Mouse (Mus musculus) kidney, embryonic 14.5 days (tissue): Measurements from ENCODE around the gene Kpna7. TPM values are rescaled to one million over a fixed set of nuclear protein-coding genes. Genes with fewer than 3 reads are reported as not detected.
A peak's percentile ranks its signal among the peaks of the same experiment; 100 is the strongest.
"Not testable (repeated sequence)": the region's sequence is repeated elsewhere in the genome, so short reads cannot be mapped to it uniquely, and the experiment has no call there.

Experiments used
- ATAC-seq: fragments of 200-750 bp; cut with Nextera tagmentation; 2 replicates; pipeline ENCODE4 v1.8.0; 2017; ENCODE audit warnings: moderate number of reproducible peaks, mild to moderate bottlenecking, moderate TSS enrichment, moderate library complexity; ENCODE audit not compliant: low FRiP score, low TSS enrichment
- H3K27ac ChIP-seq: fragments of 300-500 bp; sonication (generic); 2 replicates; pipeline ENCODE4 v1.5.1; 2014; ENCODE audit warnings: low read depth, mild to moderate bottlenecking, low read length, moderate library complexity, mixed read lengths
- H3K27me3 ChIP-seq: fragments of 300-500 bp; sonication (generic); 2 replicates; pipeline ENCODE4 v1.6.1; 2014; ENCODE audit warnings: mild to moderate bottlenecking, low read length; ENCODE audit not compliant: control insufficient read depth, insufficient read depth
- H3K36me3 ChIP-seq: fragments of 300-500 bp; sonication (generic); 2 replicates; pipeline ENCODE4 v1.6.1; 2014; ENCODE audit warnings: low read length, mixed read lengths; ENCODE audit not compliant: control insufficient read depth, insufficient read depth
- H3K4me1 ChIP-seq: fragments of 300-500 bp; sonication (generic); 2 replicates; pipeline ENCODE4 v1.6.1; 2014; ENCODE audit warnings: low read length, mixed read lengths; ENCODE audit not compliant: control insufficient read depth, insufficient read depth
- H3K4me2 ChIP-seq: fragments of 300-500 bp; sonication (generic); replicated peaks from 2 replicates; pipeline ENCODE4 v1.6.1; 2014; ENCODE audit warnings: low read depth, mild to moderate bottlenecking, low read length
- H3K4me3 ChIP-seq: fragments of 300-500 bp; sonication (generic); 2 replicates; pipeline ENCODE4 v1.5.1; 2014; ENCODE audit warnings: mild to moderate bottlenecking, low read length
- H3K9ac ChIP-seq: fragments of 300-500 bp; sonication (generic); 2 replicates; pipeline ENCODE4 v1.6.1; 2014; ENCODE audit warnings: low read depth, mild to moderate bottlenecking, low read length, moderate library complexity
- H3K9me3 ChIP-seq: fragments of 300-500 bp; sonication (generic); 2 replicates; pipeline ENCODE4 v1.6.1; 2016; ENCODE audit warnings: low read length; ENCODE audit not compliant: control insufficient read depth
- WGBS: fragments of 180-500 bp; shearing (Covaris S2); extraction: QIAGEN DNeasy Blood & Tissue Kit; methylation state at CpG from one replicate; pipeline ENCODE4 v1.1.7; 2014; 5-methylcytosine and 5-hydroxymethylcytosine counted together
- polyA plus RNA-seq: library from polyadenylated mRNA; unstranded; fragments of >200 nt; fragmentation: Nextera tagmentation; extraction: Ambion mirVana; gene quantifications from 2 replicates; pipeline ENCODE4 v1.2.1, GENCODE M21; 2014

Kpna7 gene
- polyA plus RNA-seq, 1 experiment from 2014 or later: not detected

DNA sequence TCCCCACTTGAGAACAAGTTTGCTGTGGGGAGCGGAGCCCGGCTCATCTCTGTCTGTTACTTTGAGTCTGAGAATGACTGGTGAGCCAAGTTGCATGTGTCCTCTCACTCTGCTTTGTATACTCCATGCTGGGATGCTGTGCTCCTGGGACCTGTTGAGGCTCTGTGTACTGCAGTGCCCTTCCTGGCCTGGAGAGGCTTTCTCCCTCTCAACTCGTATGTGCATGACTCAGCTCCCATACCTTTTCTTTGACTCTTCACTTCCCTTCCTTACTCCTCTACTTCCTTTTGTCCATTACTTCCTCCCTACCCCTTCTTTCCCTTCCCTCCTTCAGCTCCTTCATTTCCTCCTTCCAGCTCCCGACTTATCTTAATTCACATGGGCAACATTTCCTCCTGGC, 12.4 kb upstream of the Kpna7 start:
- no peaks in the 10 kb centered on the region for H3K27me3 ChIP-seq
- H3K36me3 ChIP-seq: peaks cover 89% of the 10 kb centered on the region
- no peak overlapping the region for H3K27ac ChIP-seq
- H3K4me3 ChIP-seq: no peak overlapping the region
- ATAC-seq: no peak
- H3K4me2 ChIP-seq: no peak overlapping the region
- no peaks in the 10 kb centered on the region for H3K9me3 ChIP-seq
- no peaks in the 10 kb centered on the region for H3K4me1 ChIP-seq
- 91% methylated on average over 4 of the region's 4 CpGs for WGBS
- H3K9ac ChIP-seq: no peak overlapping the region

- H3K27ac ChIP-seq: no peak overlapping the region
- no peak for ATAC-seq
- H3K9ac ChIP-seq: no peak overlapping the region
- WGBS: 94% methylated on average over 3 of the region's 3 CpGs
- peaks cover 2% of the 10 kb centered on the region for H3K4me1 ChIP-seq
- H3K36me3 ChIP-seq: peaks cover 35% of the 10 kb centered on the region
- H3K4me2 ChIP-seq: no peak overlapping the region
- H3K4me3 ChIP-seq: no peak overlapping the region
- H3K9me3 ChIP-seq: no peaks in the 10 kb centered on the region
- H3K27me3 ChIP-seq: no peaks in the 10 kb centered on the region
Observed at GRCm38 (mm10) chr5:145089878-145090277, 6.0 kb upstream of the Kpna7 start.

GRCm38 (mm10) chr5:145088186-145088585, 4.4 kb upstream of the Kpna7 start:
- Histone ChIP-seq H3K27me3 (no peaks in the 10 kb centered on the region), H3K4me1 (peaks cover 9% of the 10 kb centered on the region), H3K27ac (no peak overlapping the region), H3K9ac (no peak overlapping the region), H3K36me3 (peaks cover 23% of the 10 kb centered on the region), H3K4me3 (no peak overlapping the region), H3K4me2 (no peak overlapping the region), H3K9me3 (no peaks in the 10 kb centered on the region)
- WGBS: 97% methylated on average over 2 of the region's 2 CpGs
- ATAC-seq: no peak

- H3K9ac ChIP-seq: peak overlapping the region; percentile 82; the same call in 1 of the 2 replicates
- H3K4me2 ChIP-seq: peak overlapping the region; percentile 82
- H3K9me3 ChIP-seq: no peaks in the 10 kb centered on the region
- ATAC-seq: no peak
- no peaks in the 10 kb centered on the region for H3K27me3 ChIP-seq
- WGBS: 46% methylated on average over 2 of the region's 2 CpGs
- no peak overlapping the region for H3K27ac ChIP-seq
- peaks cover 2% of the 10 kb centered on the region; the same call in 1 of the 2 replicates for H3K36me3 ChIP-seq
- H3K4me3 ChIP-seq: peak overlapping the region; percentile 76
- H3K4me1 ChIP-seq: peaks cover 9% of the 10 kb centered on the region
Observed at GRCm38 (mm10) chr5:145084822-145085221, 992 bp upstream of the Kpna7 start.

DNA sequence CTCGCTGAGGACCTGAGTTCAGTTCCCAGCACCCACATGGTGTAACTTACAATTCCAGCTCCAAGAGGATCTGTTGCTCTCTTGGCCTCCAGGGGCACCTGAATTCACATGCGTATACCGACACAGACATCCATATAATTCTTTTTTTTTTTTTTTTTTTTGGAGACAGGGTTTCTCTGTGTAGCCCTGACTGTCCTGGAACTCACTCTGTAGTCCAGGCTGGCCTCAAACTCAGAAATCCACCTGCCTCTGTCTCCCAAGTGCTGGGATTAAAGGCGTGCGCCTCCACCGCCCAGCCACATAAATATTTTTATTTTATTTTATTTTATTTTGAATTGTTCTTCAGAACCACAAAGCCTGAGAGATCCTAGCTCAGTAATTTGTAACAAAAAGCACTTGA, 629 bp downstream of the Kpna7 start:
- not testable (repeated sequence) for H3K4me1 ChIP-seq, H3K27me3 ChIP-seq, H3K36me3 ChIP-seq, ATAC-seq, H3K9me3 ChIP-seq
- Histone ChIP-seq H3K4me2 (peak overlapping the region; percentile 82), H3K27ac (peak overlapping the region; percentile 73; the same call in 1 of the 2 replicates), H3K4me3 (peak overlapping the region; percentile 76), H3K9ac (peak overlapping the region; percentile 82)
- 51% methylated on average over 6 of the region's 6 CpGs for WGBS

GRCm38 (mm10) chr5:145081866-145082613, 1.8 kb downstream of the Kpna7 start:
- 90% methylated on average over 10 of the region's 10 CpGs for WGBS
- H3K36me3 ChIP-seq: no peaks in the 10 kb centered on the region
- H3K9me3 ChIP-seq: no peaks in the 10 kb centered on the region
- peaks cover 9% of the 10 kb centered on the region for H3K4me1 ChIP-seq
- no peak overlapping the region for H3K9ac ChIP-seq
- H3K4me2 ChIP-seq: no peak overlapping the region
- H3K27ac ChIP-seq: no peak overlapping the region
- no peak for ATAC-seq
- no peaks in the 10 kb centered on the region for H3K27me3 ChIP-seq
- no peak overlapping the region for H3K4me3 ChIP-seq

- Histone ChIP-seq H3K9me3 (no peaks in the 10 kb centered on the region), H3K4me3 (no peak overlapping the region), H3K9ac (no peak overlapping the region), H3K4me2 (no peak overlapping the region), H3K4me1 (no peaks in the 10 kb centered on the region), H3K27me3 (no peaks in the 10 kb centered on the region), H3K27ac (no peak overlapping the region), H3K36me3 (no peaks in the 10 kb centered on the region)
- ATAC-seq: no peak
- 59% methylated on average over 3 of the region's 3 CpGs for WGBS
Observed at GRCm38 (mm10) chr5:145075081-145075480, 8.7 kb downstream of the Kpna7 start.

- no peaks in the 10 kb centered on the region for H3K27me3 ChIP-seq
- 56% methylated on average over 6 of the region's 6 CpGs for WGBS
- H3K27ac ChIP-seq: no peak overlapping the region
- no peaks in the 10 kb centered on the region for H3K36me3 ChIP-seq
- H3K4me3 ChIP-seq: no peak overlapping the region
- no peak for ATAC-seq
- H3K4me1 ChIP-seq: no peaks in the 10 kb centered on the region
- H3K9ac ChIP-seq: no peak overlapping the region
- no peak overlapping the region for H3K4me2 ChIP-seq
- H3K9me3 ChIP-seq: no peaks in the 10 kb centered on the region
Observed at GRCm38 (mm10) chr5:145071342-145071741, 12.5 kb downstream of the Kpna7 start.

- 2% methylated on average over 5 of the region's 5 CpGs for WGBS
- H3K27ac ChIP-seq: no peak overlapping the region
- no peak overlapping the region for H3K4me2 ChIP-seq
- H3K9ac ChIP-seq: no peak overlapping the region
- H3K36me3 ChIP-seq: no peaks in the 10 kb centered on the region
- no peaks in the 10 kb centered on the region for H3K4me1 ChIP-seq
- peak; percentile 63; the same call in 1 of the 2 replicates for ATAC-seq
- H3K9me3 ChIP-seq: no peaks in the 10 kb centered on the region
- H3K4me3 ChIP-seq: no peak overlapping the region
- no peaks in the 10 kb centered on the region for H3K27me3 ChIP-seq
Observed at GRCm38 (mm10) chr5:145069707-145070106, 14.1 kb downstream of the Kpna7 start.
